Mouse (Mus musculus) embryonic facial prominence, embryonic 10.5 days (tissue): Measurements from ENCODE around the gene Ip6k2. TPM values are rescaled to one million over a fixed set of nuclear protein-coding genes. Genes with fewer than 3 reads are reported as not detected.

ENCODE experiments used
- DNase-seq: peaks from one replicate; pipeline ENCODE4 v3.0.0-alpha.2; 2017; ENCODE audit warnings: low spot score
- H3K27ac ChIP-seq: fragments of 300-500 bp; sonication (generic); replicated peaks from 2 replicates; pipeline ENCODE4 v1.5.1; 2016; ENCODE audit warnings: mild to moderate bottlenecking
- H3K27me3 ChIP-seq: fragments of 300-500 bp; sonication (generic); replicated peaks from 2 replicates; pipeline ENCODE4 v1.6.1; 2016; ENCODE audit warnings: low read depth, mild to moderate bottlenecking; ENCODE audit not compliant: poor library complexity, severe bottlenecking
- H3K36me3 ChIP-seq: fragments of 300-500 bp; sonication (generic); replicated peaks from 2 replicates; pipeline ENCODE4 v1.6.1; 2016; ENCODE audit warnings: mild to moderate bottlenecking, moderate library complexity
- H3K4me1 ChIP-seq: fragments of 300-500 bp; sonication (generic); 2 replicates; pipeline ENCODE4 v1.6.1; 2016
- H3K4me3 ChIP-seq: fragments of 300-500 bp; sonication (generic); 2 replicates; pipeline ENCODE4 v1.5.1; 2016; ENCODE audit warnings: mild to moderate bottlenecking, moderate library complexity
- H3K9me3 ChIP-seq: fragments of 300-500 bp; sonication (generic); 2 replicates; pipeline ENCODE4 v1.6.1; 2016; ENCODE audit warnings: mild to moderate bottlenecking
- WGBS: fragments of 180-500 bp; shearing (Covaris S2); methylation state at CpG from one replicate; pipeline ENCODE4 v1.1.7; 2016; 5-methylcytosine and 5-hydroxymethylcytosine counted together
- polyA plus RNA-seq: library from polyadenylated mRNA; unstranded; fragments of >200 nt; fragmentation: Nextera tagmentation; extraction: Ambion mirVana; gene quantifications from 2 replicates; pipeline ENCODE4 v1.2.1, GENCODE M21; 2016

Ip6k2 gene
- polyA plus RNA-seq, 1 experiment from 2014 or later, result 103 TPM

DNA sequence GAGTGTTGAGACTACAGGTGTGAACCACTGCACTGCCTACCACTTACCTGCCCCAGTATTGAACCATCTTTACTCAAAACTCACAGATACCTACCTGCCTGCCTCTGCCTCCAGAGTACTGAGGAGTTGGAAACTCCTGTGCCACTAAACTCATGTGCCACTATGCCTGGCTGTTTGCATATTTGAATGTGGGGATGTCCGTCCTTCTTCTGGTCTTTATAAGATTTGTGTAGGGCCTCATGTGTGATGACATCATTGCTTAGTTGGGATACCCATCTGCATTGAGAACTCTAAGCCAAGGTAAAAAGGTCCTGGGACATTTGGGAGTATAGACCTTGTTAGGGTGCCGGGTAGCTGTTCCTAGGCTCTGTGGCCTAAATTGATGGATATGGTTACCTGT is 3.5 kb downstream of the Ip6k2 start:
- Histone ChIP-seq H3K27ac (no peak overlapping the region), H3K4me3 (peak overlapping the region; percentile 8; the same call in 1 of the 2 replicates), H3K9me3 (no peaks in the 10 kb centered on the region), H3K27me3 (no peaks in the 10 kb centered on the region), H3K4me1 (peaks cover 69% of the 10 kb centered on the region), H3K36me3 (peaks cover 34% of the 10 kb centered on the region)
- DNase-seq, result no peak
- 96% methylated on average over 2 of the region's 2 CpGs for WGBS

DNA sequence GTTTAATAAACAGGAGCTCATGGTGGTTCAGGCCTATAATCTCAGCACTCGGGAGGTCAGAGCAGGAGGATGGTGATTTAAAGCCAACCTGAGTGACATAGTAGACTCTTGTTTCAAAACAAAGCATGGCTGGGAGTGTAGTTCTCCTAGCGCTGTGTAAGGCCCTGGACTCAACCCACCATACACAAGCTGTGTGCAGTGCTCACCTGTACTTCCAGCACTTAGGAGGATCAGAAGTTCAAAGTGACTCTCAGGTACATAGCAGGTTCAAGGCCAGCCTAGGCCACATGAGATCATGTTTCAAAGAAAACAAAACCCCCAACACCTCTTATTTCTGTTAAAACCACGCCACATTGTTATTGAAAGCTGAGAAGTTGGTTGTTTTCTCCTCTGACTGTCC is 5.1 kb downstream of the Ip6k2 start:
- no peak overlapping the region for H3K27ac ChIP-seq
- no peaks in the 10 kb centered on the region for H3K27me3 ChIP-seq
- no peak for DNase-seq
- H3K9me3 ChIP-seq, result no peaks in the 10 kb centered on the region
- WGBS, result 72% methylated on average over 3 of the region's 3 CpGs
- peaks cover 66% of the 10 kb centered on the region for H3K4me1 ChIP-seq
- peaks cover 40% of the 10 kb centered on the region for H3K36me3 ChIP-seq
- no peak overlapping the region for H3K4me3 ChIP-seq

DNA sequence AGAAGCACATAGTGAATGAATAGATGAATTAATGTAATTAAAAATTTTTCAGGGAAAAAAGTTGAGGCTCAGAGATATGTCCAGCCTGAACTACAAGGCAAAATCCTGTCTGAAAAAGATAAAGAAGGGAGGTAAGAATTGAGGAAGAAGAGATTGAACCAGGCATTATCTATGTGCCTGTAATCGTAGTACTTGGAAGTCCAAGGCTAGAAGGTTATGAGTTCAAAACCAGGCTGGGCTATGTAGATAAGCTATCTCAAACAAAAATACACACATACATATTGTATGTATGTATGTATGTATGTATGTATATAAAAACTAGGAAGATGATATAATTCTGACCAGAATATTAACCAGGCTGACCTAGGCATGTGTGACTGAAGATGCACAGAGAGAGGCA is 8.7 kb downstream of the Ip6k2 start:
- Histone ChIP-seq H3K4me3 (no peak overlapping the region), H3K9me3 (no peaks in the 10 kb centered on the region), H3K36me3 (peaks cover 48% of the 10 kb centered on the region), H3K27me3 (no peaks in the 10 kb centered on the region), H3K27ac (no peak overlapping the region), H3K4me1 (peaks cover 66% of the 10 kb centered on the region)
- WGBS, result 95% methylated on average over 1 of the region's 1 CpGs
- DNase-seq, result no peak

- Histone ChIP-seq H3K27me3 (no peaks in the 10 kb centered on the region), H3K36me3 (peaks cover 49% of the 10 kb centered on the region), H3K27ac (no peak overlapping the region), H3K4me3 (no peak overlapping the region), H3K9me3 (no peaks in the 10 kb centered on the region), H3K4me1 (peaks cover 63% of the 10 kb centered on the region)
- DNase-seq, result no peak
- 60% methylated on average over 3 of the region's 3 CpGs for WGBS
Measured at GRCm38 (mm10) chr9:108792730-108793129, 9.1 kb downstream of the Ip6k2 start.

DNA sequence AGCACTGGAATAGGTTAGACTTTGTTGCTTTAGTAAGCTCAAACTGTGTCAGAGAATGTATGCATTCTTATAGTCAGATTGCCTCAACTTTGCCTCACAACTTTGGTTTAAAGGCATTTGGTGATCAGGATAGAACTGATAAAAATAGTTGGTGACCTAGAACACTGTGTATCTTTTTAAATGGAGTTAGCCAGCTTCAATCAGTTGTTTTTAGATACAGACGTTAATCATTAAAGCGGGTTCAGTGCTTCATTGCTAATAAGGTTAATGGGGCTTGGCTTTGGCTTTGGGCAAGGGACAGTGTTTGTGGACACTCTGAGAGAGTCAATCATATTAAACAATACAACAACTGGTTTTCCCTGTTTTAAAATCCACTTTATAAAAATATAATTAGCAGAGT is 11.7 kb downstream of the Ip6k2 start:
- WGBS, result 71% methylated on average over 2 of the region's 2 CpGs
- Histone ChIP-seq H3K4me1 (peaks cover 42% of the 10 kb centered on the region), H3K4me3 (no peak overlapping the region), H3K36me3 (peaks cover 59% of the 10 kb centered on the region), H3K27ac (no peak overlapping the region), H3K9me3 (no peaks in the 10 kb centered on the region), H3K27me3 (no peaks in the 10 kb centered on the region)
- DNase-seq, result no peak

GRCm38 (mm10) chr9:108795762-108796161 is 12.2 kb downstream of the Ip6k2 start:
- Histone ChIP-seq H3K36me3 (peaks cover 62% of the 10 kb centered on the region), H3K27me3 (no peaks in the 10 kb centered on the region), H3K4me1 (peaks cover 42% of the 10 kb centered on the region), H3K4me3 (no peak overlapping the region), H3K27ac (no peak overlapping the region), H3K9me3 (no peaks in the 10 kb centered on the region)
- WGBS, result 50% methylated on average over 11 of the region's 11 CpGs
- DNase-seq, result no peak

DNA sequence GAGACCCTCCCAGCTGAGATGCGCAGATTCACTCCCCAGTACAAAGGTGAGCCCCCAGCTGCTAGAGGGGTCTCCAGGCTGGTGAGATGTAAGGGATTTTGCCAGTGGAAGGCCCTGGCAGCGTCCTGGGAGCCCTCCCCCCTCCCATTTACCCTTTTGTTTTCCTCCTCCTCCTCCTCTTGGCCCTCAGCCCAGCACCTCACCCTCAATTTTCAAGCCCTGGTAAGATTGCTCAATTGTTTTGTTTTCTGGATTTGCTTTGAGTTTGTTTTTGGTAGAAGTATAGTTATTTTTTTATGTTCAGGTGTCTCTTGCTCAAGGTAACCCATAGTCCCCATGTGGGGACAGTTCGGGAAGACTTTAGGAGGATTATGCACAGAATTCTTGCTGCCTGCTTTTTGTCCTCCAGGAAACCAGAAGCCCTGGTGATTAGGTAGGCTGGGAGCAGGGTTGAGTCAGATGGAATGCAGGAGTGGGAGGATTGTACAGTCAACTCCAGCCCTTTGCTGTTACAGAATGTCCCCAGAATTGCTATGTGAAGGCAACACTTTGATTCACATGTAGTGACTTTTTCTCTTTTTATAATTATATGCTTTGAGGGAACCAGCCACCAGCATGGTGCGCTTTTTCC is 12.9 kb downstream of the Ip6k2 start:
- Histone ChIP-seq H3K4me1 (peaks cover 42% of the 10 kb centered on the region), H3K27ac (no peak overlapping the region), H3K36me3 (peaks cover 69% of the 10 kb centered on the region), H3K4me3 (no peak overlapping the region), H3K27me3 (no peaks in the 10 kb centered on the region), H3K9me3 (no peaks in the 10 kb centered on the region)
- WGBS, result 86% methylated on average over 4 of the region's 4 CpGs
- DNase-seq, result no peak

- no peak for DNase-seq
- Histone ChIP-seq H3K27ac (no peak overlapping the region), H3K9me3 (no peaks in the 10 kb centered on the region), H3K36me3 (peaks cover 79% of the 10 kb centered on the region), H3K4me1 (peaks cover 35% of the 10 kb centered on the region), H3K27me3 (no peaks in the 10 kb centered on the region), H3K4me3 (no peak overlapping the region)
- 91% methylated on average over 7 of the region's 7 CpGs for WGBS
Measured at GRCm38 (mm10) chr9:108797477-108797876, 13.9 kb downstream of the Ip6k2 start.

DNA sequence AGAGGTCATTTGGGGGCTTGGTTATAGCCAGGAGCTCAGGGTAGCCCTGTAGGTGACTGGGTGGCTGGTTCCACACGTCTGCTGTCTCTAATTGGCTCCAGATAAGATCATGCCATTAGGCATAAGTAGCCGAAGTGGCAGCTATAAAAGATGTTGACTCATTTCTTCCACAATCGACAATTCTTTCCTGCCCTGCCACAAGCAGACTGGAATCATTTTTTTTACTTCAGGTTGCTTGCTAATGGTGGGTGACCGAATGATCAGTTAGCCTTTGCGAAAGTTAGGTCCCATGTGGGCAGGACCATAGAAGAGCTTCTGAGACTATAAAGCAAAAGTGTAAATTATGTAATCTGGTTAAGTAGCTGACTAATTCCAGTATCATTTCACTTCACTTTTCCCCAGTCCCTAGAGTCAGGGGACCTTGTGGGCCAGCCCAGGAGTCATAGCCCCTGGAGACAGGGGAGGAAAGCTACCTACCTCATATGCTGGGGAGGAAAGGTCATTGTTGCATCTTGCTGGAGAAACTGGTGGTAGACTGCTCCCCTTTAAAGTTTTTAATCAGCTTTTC is 15.0 kb downstream of the Ip6k2 start:
- peaks cover 85% of the 10 kb centered on the region for H3K36me3 ChIP-seq
- no peak overlapping the region for H3K27ac ChIP-seq
- H3K9me3 ChIP-seq, result no peaks in the 10 kb centered on the region
- WGBS, result 88% methylated on average over 5 of the region's 5 CpGs
- no peaks in the 10 kb centered on the region for H3K27me3 ChIP-seq
- H3K4me3 ChIP-seq, result no peak overlapping the region
- peaks cover 25% of the 10 kb centered on the region for H3K4me1 ChIP-seq
- DNase-seq, result no peak

DNA sequence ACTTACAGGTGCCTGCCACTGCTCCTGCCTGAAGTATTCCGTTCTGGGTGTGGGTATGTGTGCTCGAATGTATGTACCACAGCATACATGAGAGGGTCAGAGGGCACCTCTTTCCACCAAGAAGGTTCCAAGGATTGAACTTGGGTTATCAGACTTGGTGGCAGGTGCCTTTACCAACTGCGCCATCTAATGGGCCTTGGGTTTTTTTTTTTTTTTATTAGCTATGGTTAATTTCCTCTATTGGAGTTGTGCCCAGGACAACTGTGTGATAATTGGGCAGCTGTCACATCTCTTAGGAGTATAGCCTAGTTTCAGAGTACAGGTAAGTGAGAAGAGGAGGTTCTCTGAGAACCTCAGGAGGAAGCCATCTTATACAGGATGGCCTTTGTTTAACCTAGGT is 16.0 kb downstream of the Ip6k2 start:
- Histone ChIP-seq H3K27me3 (no peaks in the 10 kb centered on the region), H3K4me3 (no peak overlapping the region), H3K9me3 (no peaks in the 10 kb centered on the region), H3K27ac (no peak overlapping the region), H3K36me3 (peaks cover 88% of the 10 kb centered on the region), H3K4me1 (peaks cover 18% of the 10 kb centered on the region)
- WGBS, result 87% methylated on average over 3 of the region's 3 CpGs
- no peak for DNase-seq

DNA sequence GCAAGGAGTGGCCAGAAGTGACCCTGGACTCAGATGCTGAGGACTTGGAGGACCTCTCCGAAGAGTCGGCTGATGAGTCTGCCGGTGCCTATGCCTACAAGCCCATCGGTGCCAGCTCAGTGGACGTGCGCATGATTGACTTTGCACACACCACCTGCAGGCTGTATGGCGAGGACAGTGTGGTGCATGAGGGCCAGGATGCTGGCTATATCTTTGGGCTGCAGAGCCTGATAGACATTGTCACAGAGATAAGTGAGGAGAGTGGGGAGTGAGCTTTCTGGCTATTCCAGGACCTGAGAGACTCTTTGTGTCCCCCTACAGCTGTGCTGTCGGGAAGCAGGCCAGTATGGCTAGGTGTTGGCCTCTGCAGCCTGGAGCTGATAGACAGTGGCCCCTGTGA is 22.2 kb downstream of the Ip6k2 start:
- DNase-seq, result no peak
- no peak overlapping the region for H3K4me3 ChIP-seq
- no peaks in the 10 kb centered on the region for H3K9me3 ChIP-seq
- peaks cover 68% of the 10 kb centered on the region for H3K36me3 ChIP-seq
- no peak overlapping the region for H3K27ac ChIP-seq
- 91% methylated on average over 8 of the region's 8 CpGs for WGBS
- H3K27me3 ChIP-seq, result no peaks in the 10 kb centered on the region
- H3K4me1 ChIP-seq, result peaks cover 23% of the 10 kb centered on the region

- H3K36me3 ChIP-seq, result peaks cover 67% of the 10 kb centered on the region
- no peak overlapping the region for H3K4me3 ChIP-seq
- H3K27ac ChIP-seq, result no peak overlapping the region
- no peaks in the 10 kb centered on the region for H3K27me3 ChIP-seq
- DNase-seq, result no peak
- no peaks in the 10 kb centered on the region for H3K9me3 ChIP-seq
- peaks cover 23% of the 10 kb centered on the region for H3K4me1 ChIP-seq
Measured at GRCm38 (mm10) chr9:108806379-108806778, 22.8 kb downstream of the Ip6k2 start.

GRCm38 (mm10) chr9:108806831-108807230 is 23.2 kb downstream of the Ip6k2 start:
- H3K36me3 ChIP-seq, result peaks cover 67% of the 10 kb centered on the region
- no peak for DNase-seq
- WGBS, result 92% methylated on average over 1 of the region's 1 CpGs
- H3K27me3 ChIP-seq, result no peaks in the 10 kb centered on the region
- H3K4me3 ChIP-seq, result no peak overlapping the region
- H3K27ac ChIP-seq, result no peak overlapping the region
- H3K9me3 ChIP-seq, result no peaks in the 10 kb centered on the region
- peaks cover 23% of the 10 kb centered on the region for H3K4me1 ChIP-seq
